Mouse (Mus musculus) cortical plate, adult 2 months (tissue): ENCODE results near the gene Fam78a.
A peak's percentile ranks its signal among the peaks of the same experiment; 100 is the strongest.

Experiments used
- CTCF ChIP-seq: fragments of 200-500 bp; IDR thresholded peaks from 2 replicates; pipeline ENCODE4 v1.5.1; 2011; ENCODE audit warnings: mild to moderate bottlenecking, control low read depth, low read length; ENCODE audit not compliant: insufficient read depth; ENCODE audit errors: extremely low read depth
- POLR2A ChIP-seq: fragments of 200-500 bp; IDR thresholded peaks from 2 replicates; pipeline ENCODE4 v1.6.1; 2011; ENCODE audit warnings: mild to moderate bottlenecking, low read length, control low read depth; ENCODE audit not compliant: insufficient read depth; ENCODE audit errors: extremely low read depth

DNA sequence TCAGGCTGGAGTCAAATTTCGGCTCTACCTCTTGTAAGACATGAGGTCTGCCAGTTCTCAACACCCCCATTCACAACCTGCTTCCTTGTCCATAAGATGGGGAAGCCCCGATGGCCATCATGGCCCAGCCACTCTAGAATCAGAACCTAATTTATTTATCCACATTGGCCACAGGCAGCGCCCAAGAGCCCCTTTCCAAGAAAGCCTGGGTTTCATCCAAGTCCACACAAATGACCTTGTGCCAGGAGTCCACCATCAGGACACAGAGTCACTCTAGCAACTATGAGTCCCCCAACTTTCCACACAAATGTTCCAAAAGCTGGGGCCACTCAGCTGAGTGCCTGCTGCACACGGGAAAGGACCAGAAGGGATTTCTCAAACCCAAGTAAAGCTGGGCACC, 18.7 kb downstream of the Fam78a start:
- TF ChIP-seq CTCF (0 out of 2 replicates have a peak, but pooled peaks have one; percentile 3), POLR2A (no peak)
